Mouse (Mus musculus) heart, adult 2 months (tissue): ENCODE data around the gene Chd8. TPM values are rescaled to one million over a fixed set of nuclear protein-coding genes. Genes with fewer than 3 reads are reported as not detected.

ENCODE experiments used
- DNase-seq, 2 experiments: peaks; one replicate each; pipeline ENCODE4 v3.0.0; 2021
- H3K27ac ChIP-seq: fragments of 200-600 bp; 2 replicates; pipeline ENCODE4 v1.8.1; 2022
- H3K27me3 ChIP-seq: fragments of 200-500 bp; 2 replicates; pipeline ENCODE4 v1.6.1; 2012; ENCODE audit warnings: mild to moderate bottlenecking, low read length, inconsistent platforms, mixed read lengths; ENCODE audit not compliant: control insufficient read depth, insufficient read depth
- H3K36me3 ChIP-seq: fragments of 200-500 bp; 2 replicates; pipeline ENCODE4 v1.6.1; 2012; ENCODE audit warnings: low read length, inconsistent platforms; ENCODE audit not compliant: control insufficient read depth, insufficient read depth
- H3K4me1 ChIP-seq: fragments of 200-500 bp; 2 replicates; pipeline ENCODE4 v1.6.1; 2011; ENCODE audit warnings: low read length; ENCODE audit not compliant: control insufficient read depth, insufficient read depth
- H3K4me3 ChIP-seq: fragments of 200-600 bp; 2 replicates; pipeline ENCODE4 v1.8.1; 2022
- H3K79me2 ChIP-seq: fragments of 200-500 bp; replicated peaks from 2 replicates; pipeline ENCODE4 v1.6.1; 2012; ENCODE audit warnings: mild to moderate bottlenecking, inconsistent platforms, low read length, moderate library complexity, mixed read lengths; ENCODE audit not compliant: control insufficient read depth, insufficient read depth
- H3K9ac ChIP-seq: fragments of 200-500 bp; 2 replicates; pipeline ENCODE4 v1.6.1; 2012; ENCODE audit warnings: low read depth, mild to moderate bottlenecking, control low read depth, inconsistent platforms, low read length, mixed read lengths
- CTCF ChIP-seq: fragments of 200-600 bp; IDR thresholded peaks from 2 replicates; pipeline ENCODE4 v1.8.1; 2022; ENCODE audit warnings: antibody characterized with exemption, mild to moderate bottlenecking, moderate library complexity
- EP300 ChIP-seq: fragments of 200-500 bp; IDR thresholded peaks from 2 replicates; pipeline ENCODE4 v1.6.1; 2011; ENCODE audit warnings: low read depth, low read length, control low read depth; ENCODE audit not compliant: insufficient read depth
- POLR2A ChIP-seq: fragments of 200-500 bp; IDR thresholded peaks from 2 replicates; pipeline ENCODE4 v1.6.1; 2011; ENCODE audit warnings: mild to moderate bottlenecking, low read depth, low read length, control low read depth; ENCODE audit not compliant: insufficient read depth
- WGBS: fragments of 180-500 bp; shearing (Covaris S2); methylation state at CpG from one replicate; pipeline ENCODE4 v1.1.7; 2018; 5-methylcytosine and 5-hydroxymethylcytosine counted together
- intact Hi-C: fragments of 180-260 bp; cut with DNase I; formaldehyde crosslinking; loops from one replicate; pipeline ENCODE4 v1.15.1; 2025
- polyA plus RNA-seq: library from polyadenylated mRNA; depleted of rRNA; stranded (reverse); fragments of >200 nt; gene quantifications from 2 replicates; pipeline ENCODE4 v1.2.3, GENCODE M21; 2012
- total RNA-seq, 2 experiments: library from RNA; stranded (reverse); gene quantifications; 2 replicates each; pipeline ENCODE4 v1.2.3; 2021

The Chd8 gene
- total and polyA plus RNA-seq, 3 experiments: 14.3 to 45.2 (median 36.7) TPM

GRCm38 (mm10) chr14:52198141-52198540, 59.4 kb downstream of the Chd8 start:
- H3K27ac ChIP-seq: no peak overlapping the region; the same call in 1 of the 2 replicates

GRCm38 (mm10) chr14:52197156-52197878, 60.3 kb downstream of the Chd8 start, which contains the start of gene Supt16:
Supt16 (minus strand) TSS chr14:52197416.
- no peaks in the 10 kb centered on the region; the same call in 1 of the 2 replicates for H3K36me3 ChIP-seq
- H3K27ac ChIP-seq: peak within 1 kb of the TSS; percentile 95
- H3K9ac ChIP-seq: peak within 1 kb of the TSS; percentile 90
- H3K4me1 ChIP-seq: peaks cover 1% of the 10 kb centered on the region; the same call in 1 of the 2 replicates
- WGBS: under 1% methylated on average over 59 of the region's 59 CpGs
- intact Hi-C loops: loop anchor here (5.0 to 10.0 kb wide), 6 partner anchors 45 to 293 kb away; partner anchors contain the start of genes Chd8 and Hnrnpc
- H3K79me2 ChIP-seq: no peaks in the 10 kb centered on the region; the same call in 1 of the 2 replicates
- no peak for TF ChIP-seq EP300
- peak; percentile 57 for TF ChIP-seq POLR2A
- 0 out of 2 replicates have a peak, but pooled peaks have one; percentile 3 for TF ChIP-seq CTCF
- H3K4me3 ChIP-seq: peak within 1 kb of the TSS; percentile 99
- H3K27me3 ChIP-seq: no peaks in the 10 kb centered on the region
- DNase-seq: peak; percentile 88 to 89

More at GRCm38 (mm10) chr14:52198141-52198540, 59.4 kb downstream of the Chd8 start:
- H3K27me3 ChIP-seq: no peaks in the 10 kb centered on the region
- intact Hi-C loops: loop anchor here (5.0 to 10.0 kb wide), 6 partner anchors 44 to 293 kb away; partner anchors contain the start of genes Chd8 and Hnrnpc
- peak overlapping the region; percentile 99 for H3K4me3 ChIP-seq
- 23% methylated on average over 3 of the region's 3 CpGs for WGBS
- peaks cover 1% of the 10 kb centered on the region; the same call in 1 of the 2 replicates for H3K4me1 ChIP-seq
- no peaks in the 10 kb centered on the region for H3K79me2 ChIP-seq
- TF ChIP-seq POLR2A (no peak), EP300 (no peak), CTCF (no peak)
- H3K36me3 ChIP-seq: no peaks in the 10 kb centered on the region; the same call in 1 of the 2 replicates
- H3K9ac ChIP-seq: no peak overlapping the region
- DNase-seq: no peak

- Histone ChIP-seq H3K36me3 (no peaks in the 10 kb centered on the region; the same call in 1 of the 2 replicates), H3K27me3 (no peaks in the 10 kb centered on the region), H3K4me3 (peak overlapping the region; percentile 99), H3K4me1 (peaks cover 1% of the 10 kb centered on the region; the same call in 1 of the 2 replicates), H3K9ac (peak overlapping the region; percentile 90), H3K27ac (peak overlapping the region; percentile 95), H3K79me2 (no peaks in the 10 kb centered on the region; the same call in 1 of the 2 replicates)
- WGBS: under 1% methylated on average over 56 of the region's 59 CpGs
- intact Hi-C loops: loop anchor here (5.0 to 10.0 kb wide), 6 partner anchors 46 to 292 kb away; partner anchors contain the start of genes Chd8 and Hnrnpc
- no peak for DNase-seq
- TF ChIP-seq EP300 (no peak), CTCF (no peak), POLR2A (no peak)
Observed at GRCm38 (mm10) chr14:52196230-52197155, 61.1 kb downstream of the Chd8 start.

GRCm38 (mm10) chr14:52195691-52196090, 61.9 kb downstream of the Chd8 start:
- Histone ChIP-seq H3K27ac (no peak overlapping the region), H3K4me3 (peak overlapping the region; percentile 99), H3K9ac (no peak overlapping the region), H3K79me2 (no peaks in the 10 kb centered on the region; the same call in 1 of the 2 replicates), H3K36me3 (no peaks in the 10 kb centered on the region; the same call in 1 of the 2 replicates), H3K27me3 (no peaks in the 10 kb centered on the region), H3K4me1 (peaks cover 1% of the 10 kb centered on the region; the same call in 1 of the 2 replicates)
- peak in 1 of 2 experiments; percentile 26 for DNase-seq
- TF ChIP-seq EP300: no peak
- TF ChIP-seq CTCF: peak; percentile 76
- no peak for TF ChIP-seq POLR2A
- 19% methylated on average over 3 of the region's 3 CpGs for WGBS
- intact Hi-C loops: loop anchor here (5.0 to 10.0 kb wide), 6 partner anchors 47 to 291 kb away; partner anchors contain the start of genes Chd8 and Hnrnpc

- Histone ChIP-seq H3K36me3 (no peaks in the 10 kb centered on the region), H3K4me3 (no peak overlapping the region)
- intact Hi-C loops: loop anchor here (5.0 to 10.0 kb wide), 2 partner anchors 146 to 286 kb away; no protein-coding TSS in a partner anchor
Observed at GRCm38 (mm10) chr14:52190740-52191359, 66.7 kb downstream of the Chd8 start.

More at GRCm38 (mm10) chr14:52190740-52191359, 66.7 kb downstream of the Chd8 start:
- Histone ChIP-seq H3K79me2 (no peaks in the 10 kb centered on the region; the same call in 1 of the 2 replicates), H3K4me1 (peaks cover 1% of the 10 kb centered on the region; the same call in 1 of the 2 replicates), H3K27me3 (no peaks in the 10 kb centered on the region), H3K9ac (no peak overlapping the region), H3K27ac (no peak overlapping the region)
- TF ChIP-seq CTCF: peak; percentile 66
- TF ChIP-seq POLR2A: no peak
- peak; percentile 27 to 32 for DNase-seq
